Mouse (Mus musculus) hindbrain, embryonic 14.5 days (tissue): ENCODE results near the gene Cd70. TPM values are rescaled to one million over a fixed set of nuclear protein-coding genes. Genes with fewer than 3 reads are reported as not detected.

Source experiments
- ATAC-seq: fragments of 200-750 bp; cut with Nextera tagmentation; 2 replicates; pipeline ENCODE4 v1.8.0; 2017; ENCODE audit warnings: moderate number of reproducible peaks, mild to moderate bottlenecking, moderate TSS enrichment, moderate library complexity; ENCODE audit not compliant: low FRiP score
- DNase-seq: peaks from one replicate; pipeline ENCODE4 v3.0.0-alpha.2; 2015; ENCODE audit warnings: low spot score
- H3K27ac ChIP-seq: fragments of 300-500 bp; sonication (generic); 2 replicates; pipeline ENCODE4 v1.5.1; 2014; ENCODE audit warnings: mild to moderate bottlenecking, moderate library complexity
- H3K27me3 ChIP-seq: fragments of 300-500 bp; sonication (generic); 2 replicates; pipeline ENCODE4 v1.6.1; 2014; ENCODE audit warnings: mild to moderate bottlenecking, low read length, mixed read lengths; ENCODE audit not compliant: control insufficient read depth, insufficient read depth
- H3K36me3 ChIP-seq: fragments of 300-500 bp; sonication (generic); replicated peaks from 2 replicates; pipeline ENCODE4 v1.6.1; 2014; ENCODE audit not compliant: control insufficient read depth, insufficient read depth
- H3K4me1 ChIP-seq: fragments of 300-500 bp; sonication (generic); replicated peaks from 2 replicates; pipeline ENCODE4 v1.6.1; 2014; ENCODE audit warnings: antibody characterized with exemption, low read length, mixed read lengths; ENCODE audit not compliant: control insufficient read depth, insufficient read depth
- H3K4me2 ChIP-seq: fragments of 300-500 bp; sonication (generic); replicated peaks from 2 replicates; pipeline ENCODE4 v1.6.1; 2014; ENCODE audit warnings: mild to moderate bottlenecking, moderate library complexity
- H3K4me3 ChIP-seq: fragments of 300-500 bp; sonication (generic); replicated peaks from 2 replicates; pipeline ENCODE4 v1.5.1; 2014; ENCODE audit warnings: mild to moderate bottlenecking, low read length
- H3K9ac ChIP-seq: fragments of 300-500 bp; sonication (generic); 2 replicates; pipeline ENCODE4 v1.6.1; 2014
- H3K9me3 ChIP-seq: fragments of 300-500 bp; sonication (generic); 2 replicates; pipeline ENCODE4 v1.6.1; 2016; ENCODE audit warnings: low read length; ENCODE audit not compliant: control insufficient read depth
- WGBS: fragments of 180-500 bp; shearing (Covaris S2); extraction: QIAGEN DNeasy Blood & Tissue Kit; methylation state at CpG from one replicate; pipeline ENCODE4 v1.1.7; 2014; 5-methylcytosine and 5-hydroxymethylcytosine counted together
- polyA plus RNA-seq: library from polyadenylated mRNA; unstranded; fragments of >200 nt; fragmentation: Nextera tagmentation; extraction: Ambion mirVana; gene quantifications from 2 replicates; pipeline ENCODE4 v1.2.1, GENCODE M21; 2014

Gene Cd70
- polyA plus RNA-seq, 1 experiment from 2014 or later: 1.5 TPM

GRCm38 (mm10) chr17:57105181-57106034 lies 44.2 kb downstream of the Cd70 start, which contains the start of gene Tnfsf9:
Gene Tnfsf9, plus strand, starts transcription at chr17:57105325.
- Histone ChIP-seq H3K4me2 (peak within 1 kb of the TSS; percentile 67), H3K4me3 (peak within 1 kb of the TSS; percentile 52), H3K36me3 (no peaks in the 10 kb centered on the region), H3K9me3 (no peaks in the 10 kb centered on the region), H3K27ac (no peak within 1 kb of the TSS), H3K27me3 (no peaks in the 10 kb centered on the region), H3K4me1 (peaks cover 17% of the 10 kb centered on the region), H3K9ac (peak within 1 kb of the TSS; percentile 79)
- under 1% methylated on average over 53 of the region's 61 CpGs for WGBS
- DNase-seq: peak; percentile 58
- peak; percentile 74 for ATAC-seq

DNA sequence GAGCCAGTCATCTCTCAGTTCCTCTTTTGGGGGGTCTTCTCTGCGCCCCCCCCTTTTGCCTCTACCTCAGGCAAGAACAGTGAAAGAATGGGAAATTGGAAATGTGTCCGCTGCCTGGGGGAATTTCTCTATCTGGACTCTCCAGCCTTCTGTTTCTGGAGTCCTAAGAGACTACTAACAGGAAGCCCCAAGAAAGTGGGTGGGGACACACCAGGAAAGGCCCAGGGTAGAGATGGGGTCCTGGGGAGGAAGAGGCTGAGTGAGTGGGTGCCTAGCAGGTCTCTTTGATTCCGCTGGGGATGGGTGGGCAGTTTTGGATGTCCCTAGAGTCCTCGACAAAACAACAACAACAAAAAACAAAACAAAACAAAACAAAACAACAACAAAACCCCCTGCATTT lies 45.1 kb downstream of the Cd70 start:
- Histone ChIP-seq H3K4me1 (peaks cover 17% of the 10 kb centered on the region), H3K27me3 (no peaks in the 10 kb centered on the region), H3K36me3 (no peaks in the 10 kb centered on the region), H3K9me3 (no peaks in the 10 kb centered on the region), H3K4me3 (peak overlapping the region; percentile 52), H3K27ac (no peak overlapping the region), H3K9ac (peak overlapping the region; percentile 79; the same call in 1 of the 2 replicates), H3K4me2 (peak overlapping the region; percentile 67)
- no peak for ATAC-seq
- no peak for DNase-seq
- WGBS: 39% methylated on average over 4 of the region's 4 CpGs

DNA sequence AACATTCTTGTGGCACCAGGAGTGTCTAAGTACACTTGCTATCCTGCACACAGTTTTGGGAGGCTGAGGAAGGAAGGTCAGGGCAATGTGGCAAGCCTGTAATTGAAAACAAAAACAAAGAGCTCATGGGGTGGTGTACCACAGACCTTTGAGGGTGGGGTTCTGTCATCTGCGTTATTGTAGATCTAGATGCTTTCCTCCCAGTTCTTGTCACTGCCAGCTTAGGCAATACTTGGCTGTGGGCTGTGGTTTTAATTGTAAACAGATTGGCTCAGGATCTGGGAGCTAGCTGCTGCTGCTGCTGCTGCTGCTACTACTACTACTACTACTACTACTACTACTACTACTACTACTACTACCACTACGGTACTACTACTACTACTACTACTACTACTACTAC lies 47.3 kb downstream of the Cd70 start:
- DNase-seq (no peak), ATAC-seq (no peak)
- no peaks in the 10 kb centered on the region for H3K9me3 ChIP-seq
- WGBS: 85% methylated on average over 2 of the region's 2 CpGs
- no peaks in the 10 kb centered on the region for H3K36me3 ChIP-seq
- H3K27me3 ChIP-seq: no peaks in the 10 kb centered on the region
- no peak overlapping the region for H3K4me2 ChIP-seq
- no peak overlapping the region for H3K9ac ChIP-seq
- peaks cover 13% of the 10 kb centered on the region for H3K4me1 ChIP-seq
- no peak overlapping the region for H3K27ac ChIP-seq
- no peak overlapping the region for H3K4me3 ChIP-seq

DNA sequence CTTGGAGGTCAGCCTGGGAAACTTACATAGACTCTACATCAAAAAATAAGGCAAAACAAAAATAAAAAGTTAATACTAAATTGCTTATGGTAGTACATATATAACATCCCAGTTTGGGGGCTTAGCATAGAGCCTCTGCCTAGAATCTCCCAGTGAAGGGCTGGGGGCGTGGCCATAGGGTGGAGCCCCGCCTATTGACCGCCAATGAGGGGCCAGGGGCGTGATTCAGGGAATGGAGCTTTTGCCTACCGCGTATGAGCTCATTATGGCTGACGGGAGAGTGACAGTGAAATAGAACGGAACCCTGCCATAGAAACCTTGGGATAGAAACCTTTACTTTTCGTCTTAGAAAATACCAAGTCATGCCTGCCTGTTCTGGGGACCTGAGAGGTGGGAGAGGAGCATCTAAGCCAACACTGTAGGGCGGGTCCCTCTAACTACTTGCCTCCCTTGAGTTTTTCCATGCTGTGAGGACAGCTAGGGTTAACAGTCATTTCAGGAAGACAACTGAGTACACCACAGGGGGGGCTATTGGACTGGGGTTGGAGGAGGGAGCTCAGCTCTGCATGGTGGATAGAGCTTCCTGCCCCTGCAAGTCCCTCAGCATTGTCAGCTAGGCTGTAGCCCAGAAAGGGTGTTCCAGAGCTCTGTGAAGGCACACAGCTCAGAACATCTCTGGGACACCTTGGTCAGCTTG lies 49.8 kb downstream of the Cd70 start:
- Histone ChIP-seq H3K9ac (no peak overlapping the region), H3K27ac (no peak overlapping the region), H3K4me3 (no peak overlapping the region), H3K36me3 (no peaks in the 10 kb centered on the region), H3K9me3 (no peaks in the 10 kb centered on the region), H3K4me2 (no peak overlapping the region), H3K4me1 (peaks cover 3% of the 10 kb centered on the region; the same call in 1 of the 2 replicates), H3K27me3 (0 out of 2 replicates have a peak, but pooled peaks cover 7% of the 10 kb centered on the region)
- ATAC-seq (no peak), DNase-seq (no peak)
- 10% methylated on average over 10 of the region's 10 CpGs for WGBS

DNA sequence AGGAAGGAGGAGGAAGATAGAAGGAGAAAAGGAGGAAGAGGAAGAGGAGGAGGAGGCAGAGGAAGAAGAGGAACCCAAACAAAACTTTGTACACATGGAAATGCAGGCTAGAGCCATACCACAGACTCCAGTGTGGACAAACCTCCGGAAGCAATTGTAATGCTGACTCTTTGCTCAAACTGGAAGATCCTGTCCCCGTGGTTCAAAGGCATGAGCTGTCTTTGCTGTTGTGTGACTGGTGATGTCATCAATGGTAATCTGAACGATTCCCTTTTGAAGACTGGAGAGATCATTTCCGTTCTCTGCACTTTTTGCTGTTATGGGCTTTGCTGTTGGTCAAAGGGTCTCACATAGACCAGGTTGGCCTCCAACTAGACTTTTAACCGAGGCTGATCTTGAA lies 51.3 kb downstream of the Cd70 start:
- 91% methylated on average over 5 of the region's 5 CpGs for WGBS
- no peak overlapping the region for H3K4me2 ChIP-seq
- H3K4me3 ChIP-seq: no peak overlapping the region
- H3K27me3 ChIP-seq: 0 out of 2 replicates have a peak, but pooled peaks cover 7% of the 10 kb centered on the region
- no peak overlapping the region for H3K9ac ChIP-seq
- H3K4me1 ChIP-seq: no peaks in the 10 kb centered on the region
- H3K9me3 ChIP-seq: no peaks in the 10 kb centered on the region
- no peak for ATAC-seq
- no peak overlapping the region for H3K27ac ChIP-seq
- H3K36me3 ChIP-seq: no peaks in the 10 kb centered on the region
- no peak for DNase-seq

DNA sequence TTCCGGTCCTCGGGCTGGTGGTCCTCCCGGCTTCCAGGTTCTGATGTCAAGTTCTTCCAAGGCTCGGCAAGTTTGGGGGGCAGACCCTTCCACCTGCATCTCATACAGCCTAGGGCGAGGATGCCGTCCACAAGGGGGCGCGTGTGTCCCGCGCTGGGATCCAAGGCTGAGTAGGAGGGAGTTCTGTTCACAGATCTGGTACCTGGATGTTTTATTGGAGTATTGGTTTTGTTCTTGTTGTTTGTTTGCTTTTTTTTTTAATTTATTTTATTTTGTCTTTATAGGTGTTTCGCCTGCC lies 53.0 kb downstream of the Cd70 start:
- peak; percentile 83 for DNase-seq
- 0 out of 2 replicates have a peak, but pooled peaks cover 7% of the 10 kb centered on the region for H3K27me3 ChIP-seq
- no peak overlapping the region for H3K27ac ChIP-seq
- H3K4me3 ChIP-seq: peak overlapping the region; percentile 11; the same call in 1 of the 2 replicates
- H3K4me1 ChIP-seq: no peaks in the 10 kb centered on the region
- ATAC-seq: peak; percentile 79
- WGBS: 2% methylated on average over 11 of the region's 11 CpGs
- H3K4me2 ChIP-seq: peak overlapping the region; percentile 34
- no peaks in the 10 kb centered on the region for H3K9me3 ChIP-seq
- no peaks in the 10 kb centered on the region for H3K36me3 ChIP-seq
- no peak overlapping the region for H3K9ac ChIP-seq

Other genes starting within 250 kb of the Cd70 start
- 50.1 and 53.2 TPM in 2 replicates for gene Mllt1, start 214.4 kb downstream of the Cd70 start, polyA plus RNA-seq
- gene Acer1, start 167.7 kb downstream of the Cd70 start, polyA plus RNA-seq: not detected in 2 replicates
- gene Clpp, start 159.5 kb downstream of the Cd70 start, polyA plus RNA-seq: 163 and 172 TPM in 2 replicates
- gene Alkbh7, start 152.4 kb downstream of the Cd70 start, polyA plus RNA-seq: 55.7 and 56.5 TPM in 2 replicates
- gene Pspn, start 149.8 kb downstream of the Cd70 start, polyA plus RNA-seq: 0.47 and 0.68 TPM in 2 replicates
- 54.5 and 58.2 TPM in 2 replicates for gene Gtf2f1, start 138.5 kb downstream of the Cd70 start, polyA plus RNA-seq
- gene Gm17949, start 138.3 kb downstream of the Cd70 start, polyA plus RNA-seq: 0.28 and 0.40 TPM in 2 replicates
- gene Khsrp, start 118.3 kb downstream of the Cd70 start, polyA plus RNA-seq: 36.0 and 38.1 TPM in 2 replicates
- not detected in 2 replicates for gene Slc25a41, start 108.1 kb downstream of the Cd70 start, polyA plus RNA-seq
- 4.0 and 4.2 TPM in 2 replicates for gene Crb3, start 90.7 kb downstream of the Cd70 start, polyA plus RNA-seq
- gene Slc25a23, start 89.9 kb downstream of the Cd70 start, polyA plus RNA-seq: 40.6 and 46.8 TPM in 2 replicates
- gene Dennd1c, start 71.3 kb downstream of the Cd70 start, polyA plus RNA-seq: 2.8 and 3.6 TPM in 2 replicates
- gene Tubb4a, start 62.0 kb downstream of the Cd70 start, polyA plus RNA-seq: 312 and 331 TPM in 2 replicates
- gene Tnfsf9, start 44.5 kb downstream of the Cd70 start, polyA plus RNA-seq: 5.6 and 6.2 TPM in 2 replicates
- gene Tnfsf14, start 44.4 kb upstream of the Cd70 start, polyA plus RNA-seq: 0.13 TPM in 1 of 2 replicates, not detected in the other
- 2.0 and 2.7 TPM in 2 replicates for gene C3, start 78.4 kb upstream of the Cd70 start, polyA plus RNA-seq
- 22.1 and 24.3 TPM in 2 replicates for gene Gpr108, start 98.7 kb upstream of the Cd70 start, polyA plus RNA-seq
- gene Trip10, start 99.7 kb upstream of the Cd70 start, polyA plus RNA-seq: 9.5 and 10.1 TPM in 2 replicates
- gene Vav1, start 129.3 kb upstream of the Cd70 start, polyA plus RNA-seq: 1.7 TPM in 2 replicates
- 4.9 and 5.5 TPM in 2 replicates for gene Adgre1, start 208.9 kb upstream of the Cd70 start, polyA plus RNA-seq